Mouse (Mus musculus): Measurements from ENCODE around the gene Retsat. TPM values are rescaled to one million over a fixed set of nuclear protein-coding genes. Genes with fewer than 3 reads are reported as not detected.

The Retsat gene
- total and polyA plus RNA-seq, 2 experiments from 2014 or later = 41.8 to 64.4 TPM

DNA sequence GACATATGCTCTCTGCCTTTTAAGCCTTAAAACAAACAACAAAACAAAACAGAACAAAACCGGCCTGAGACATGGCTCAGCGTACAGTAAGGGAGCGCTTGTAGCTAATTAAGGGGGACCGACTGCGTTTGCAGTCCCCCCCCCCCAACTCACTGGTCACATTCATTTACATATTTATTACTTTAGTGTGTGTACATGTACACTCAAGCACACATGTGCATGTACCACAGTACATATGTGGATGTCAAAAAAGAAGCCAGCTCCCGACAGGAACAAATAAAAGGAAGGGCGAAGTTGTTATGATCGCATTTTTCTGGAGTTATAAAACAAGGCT, 45.2 kb upstream of the Retsat start:
- Histone ChIP-seq H3K9me3 (replicated peaks; ENCODE audit: control insufficient read depth, low read length) (no peaks in the 10 kb centered on the region), H3K27ac (ENCODE audit: low read depth) (peak overlapping the region; percentile 82), H3K4me2 (ENCODE audit: low read depth, low read length) (peak overlapping the region; percentile 63), H3K36me3 (replicated peaks; ENCODE audit: control insufficient read depth, insufficient read depth, low read length) (no peaks in the 10 kb centered on the region), H3K4me3 (ENCODE audit: low read depth, low read length) (peak overlapping the region; percentile 42), H3K27me3 (ENCODE audit: control insufficient read depth, insufficient read depth, low read length) (no peaks in the 10 kb centered on the region), H3K4me1 (ENCODE audit: control insufficient read depth, insufficient read depth) (no peaks in the 10 kb centered on the region), H3K9ac (replicated peaks; ENCODE audit: low read depth, low read length) (peak overlapping the region; percentile 56)
- ATAC-seq (ENCODE audit: insufficient read depth, low read depth) (no peak), DNase-seq (ENCODE audit: low spot score) (no peak)
- no peak for TF ChIP-seq CTCF (IDR thresholded peaks at IDR 0.05; ENCODE audit: low read depth)
- TF ChIP-seq EP300 (IDR thresholded peaks at IDR 0.05; ENCODE audit: low read depth) = no peak
- WGBS = 13% methylated on average over 8 of the region's 8 CpGs

GRCm38 (mm10) chr6:72560801-72561200, 37.5 kb upstream of the Retsat start:
- no peak for ATAC-seq (ENCODE audit: insufficient read depth, low read depth)

GRCm38 (mm10) chr6:72562486-72562885, 35.8 kb upstream of the Retsat start:
- WGBS = 63% methylated on average over 6 of the region's 6 CpGs
- Histone ChIP-seq H3K36me3 (replicated peaks; ENCODE audit: control insufficient read depth, insufficient read depth, low read length) (0 out of 2 replicates have a peak, but pooled peaks cover under 1% of the 10 kb centered on the region), H3K9ac (replicated peaks; ENCODE audit: low read depth, low read length) (no peak overlapping the region; the same call in 1 of the 2 replicates), H3K4me3 (ENCODE audit: low read depth, low read length) (no peak overlapping the region), H3K4me1 (ENCODE audit: control insufficient read depth, insufficient read depth) (no peaks in the 10 kb centered on the region; the same call in 1 of the 2 replicates), H3K9me3 (replicated peaks; ENCODE audit: control insufficient read depth, low read length) (no peaks in the 10 kb centered on the region), H3K27me3 (ENCODE audit: control insufficient read depth, insufficient read depth, low read length) (no peaks in the 10 kb centered on the region), H3K4me2 (ENCODE audit: low read depth, low read length) (no peak overlapping the region), H3K27ac (ENCODE audit: low read depth) (no peak overlapping the region)
- no peak for DNase-seq (ENCODE audit: low spot score)
- no peak for ATAC-seq (ENCODE audit: insufficient read depth, low read depth)
- TF ChIP-seq EP300 (IDR thresholded peaks at IDR 0.05; ENCODE audit: low read depth) = no peak

More at GRCm38 (mm10) chr6:72560801-72561200, 37.5 kb upstream of the Retsat start:
- 79% methylated on average over 8 of the region's 8 CpGs for WGBS
- no peaks in the 10 kb centered on the region; the same call in 1 of the 2 replicates for H3K4me1 ChIP-seq (ENCODE audit: control insufficient read depth, insufficient read depth)
- DNase-seq (ENCODE audit: low spot score) = no peak
- no peak overlapping the region for H3K27ac ChIP-seq (ENCODE audit: low read depth)
- H3K27me3 ChIP-seq (ENCODE audit: control insufficient read depth, insufficient read depth, low read length) = no peaks in the 10 kb centered on the region
- H3K36me3 ChIP-seq (replicated peaks; ENCODE audit: control insufficient read depth, insufficient read depth, low read length) = no peaks in the 10 kb centered on the region
- no peak overlapping the region for H3K4me2 ChIP-seq (ENCODE audit: low read depth, low read length)
- no peak overlapping the region for H3K4me3 ChIP-seq (ENCODE audit: low read depth, low read length)
- no peak for TF ChIP-seq CTCF (IDR thresholded peaks at IDR 0.05; ENCODE audit: low read depth)
- H3K9me3 ChIP-seq (replicated peaks; ENCODE audit: control insufficient read depth, low read length) = no peaks in the 10 kb centered on the region
- no peak overlapping the region for H3K9ac ChIP-seq (replicated peaks; ENCODE audit: low read depth, low read length)

GRCm38 (mm10) chr6:72562894-72563293, 35.4 kb upstream of the Retsat start:
- TF ChIP-seq EP300 (IDR thresholded peaks at IDR 0.05; ENCODE audit: low read depth) (no peak), CTCF (IDR thresholded peaks at IDR 0.05; ENCODE audit: low read depth) (no peak)
- ATAC-seq (ENCODE audit: insufficient read depth, low read depth) = peak; percentile 29; the same call in 1 of the 2 replicates
- H3K4me3 ChIP-seq (ENCODE audit: low read depth, low read length) = no peak overlapping the region
- no peaks in the 10 kb centered on the region for H3K27me3 ChIP-seq (ENCODE audit: control insufficient read depth, insufficient read depth, low read length)
- no peak for DNase-seq (ENCODE audit: low spot score)
- no peak overlapping the region for H3K4me2 ChIP-seq (ENCODE audit: low read depth, low read length)
- 0 out of 2 replicates have a peak, but pooled peaks cover 5% of the 10 kb centered on the region for H3K36me3 ChIP-seq (replicated peaks; ENCODE audit: control insufficient read depth, insufficient read depth, low read length)
- no peaks in the 10 kb centered on the region; the same call in 1 of the 2 replicates for H3K4me1 ChIP-seq (ENCODE audit: control insufficient read depth, insufficient read depth)
- WGBS = 82% methylated on average over 5 of the region's 5 CpGs
- H3K27ac ChIP-seq (ENCODE audit: low read depth) = no peak overlapping the region
- H3K9me3 ChIP-seq (replicated peaks; ENCODE audit: control insufficient read depth, low read length) = no peaks in the 10 kb centered on the region
- H3K9ac ChIP-seq (replicated peaks; ENCODE audit: low read depth, low read length) = no peak overlapping the region; the same call in 1 of the 2 replicates

- no peak overlapping the region for H3K27ac ChIP-seq (ENCODE audit: low read depth)
- H3K4me3 ChIP-seq (ENCODE audit: low read depth, low read length) = no peak overlapping the region
- no peak overlapping the region for H3K9ac ChIP-seq (replicated peaks; ENCODE audit: low read depth, low read length)
- no peak for DNase-seq (ENCODE audit: low spot score)
- 77% methylated on average over 7 of the region's 7 CpGs for WGBS
- TF ChIP-seq CTCF (IDR thresholded peaks at IDR 0.05; ENCODE audit: low read depth) (no peak), EP300 (IDR thresholded peaks at IDR 0.05; ENCODE audit: low read depth) (no peak)
- no peak for ATAC-seq (ENCODE audit: insufficient read depth, low read depth)
- H3K27me3 ChIP-seq (ENCODE audit: control insufficient read depth, insufficient read depth, low read length) = no peaks in the 10 kb centered on the region
- no peak overlapping the region for H3K4me2 ChIP-seq (ENCODE audit: low read depth, low read length)
- 0 out of 2 replicates have a peak, but pooled peaks cover 11% of the 10 kb centered on the region for H3K36me3 ChIP-seq (replicated peaks; ENCODE audit: control insufficient read depth, insufficient read depth, low read length)
- H3K4me1 ChIP-seq (ENCODE audit: control insufficient read depth, insufficient read depth) = peaks cover 5% of the 10 kb centered on the region
- no peaks in the 10 kb centered on the region for H3K9me3 ChIP-seq (replicated peaks; ENCODE audit: control insufficient read depth, low read length)
Measured at GRCm38 (mm10) chr6:72565506-72565905, 32.8 kb upstream of the Retsat start.

- no peak overlapping the region for H3K4me2 ChIP-seq (ENCODE audit: low read depth, low read length)
- WGBS = 6% methylated on average over 4 of the region's 4 CpGs
- 0 out of 2 replicates have a peak overlapping the region, but pooled peaks have one; percentile 2 for H3K27ac ChIP-seq (ENCODE audit: low read depth)
Measured at GRCm38 (mm10) chr6:72566044-72566443, 32.2 kb upstream of the Retsat start.

More at GRCm38 (mm10) chr6:72566044-72566443, 32.2 kb upstream of the Retsat start:
- H3K36me3 ChIP-seq (replicated peaks; ENCODE audit: control insufficient read depth, insufficient read depth, low read length) = 0 out of 2 replicates have a peak, but pooled peaks cover 11% of the 10 kb centered on the region
- H3K27me3 ChIP-seq (ENCODE audit: control insufficient read depth, insufficient read depth, low read length) = no peaks in the 10 kb centered on the region
- peaks cover 5% of the 10 kb centered on the region for H3K4me1 ChIP-seq (ENCODE audit: control insufficient read depth, insufficient read depth)
- H3K9me3 ChIP-seq (replicated peaks; ENCODE audit: control insufficient read depth, low read length) = no peaks in the 10 kb centered on the region
- no peak overlapping the region for H3K4me3 ChIP-seq (ENCODE audit: low read depth, low read length)
- DNase-seq (ENCODE audit: low spot score) (peak; percentile 87), ATAC-seq (ENCODE audit: insufficient read depth, low read depth) (peak; percentile 68)
- TF ChIP-seq EP300 (IDR thresholded peaks at IDR 0.05; ENCODE audit: low read depth) (no peak), CTCF (IDR thresholded peaks at IDR 0.05; ENCODE audit: low read depth) (peak; percentile 89)
- no peak overlapping the region for H3K9ac ChIP-seq (replicated peaks; ENCODE audit: low read depth, low read length)
